Mouse (Mus musculus) WW6 (cell line): ENCODE results near the gene Macrod1.

Experiments used
- DNase-seq: peaks from one replicate; pipeline ENCODE4 v3.0.0-alpha.2; 2013; ENCODE audit warnings: low read depth, low spot score

Gene Macrod1

DNA sequence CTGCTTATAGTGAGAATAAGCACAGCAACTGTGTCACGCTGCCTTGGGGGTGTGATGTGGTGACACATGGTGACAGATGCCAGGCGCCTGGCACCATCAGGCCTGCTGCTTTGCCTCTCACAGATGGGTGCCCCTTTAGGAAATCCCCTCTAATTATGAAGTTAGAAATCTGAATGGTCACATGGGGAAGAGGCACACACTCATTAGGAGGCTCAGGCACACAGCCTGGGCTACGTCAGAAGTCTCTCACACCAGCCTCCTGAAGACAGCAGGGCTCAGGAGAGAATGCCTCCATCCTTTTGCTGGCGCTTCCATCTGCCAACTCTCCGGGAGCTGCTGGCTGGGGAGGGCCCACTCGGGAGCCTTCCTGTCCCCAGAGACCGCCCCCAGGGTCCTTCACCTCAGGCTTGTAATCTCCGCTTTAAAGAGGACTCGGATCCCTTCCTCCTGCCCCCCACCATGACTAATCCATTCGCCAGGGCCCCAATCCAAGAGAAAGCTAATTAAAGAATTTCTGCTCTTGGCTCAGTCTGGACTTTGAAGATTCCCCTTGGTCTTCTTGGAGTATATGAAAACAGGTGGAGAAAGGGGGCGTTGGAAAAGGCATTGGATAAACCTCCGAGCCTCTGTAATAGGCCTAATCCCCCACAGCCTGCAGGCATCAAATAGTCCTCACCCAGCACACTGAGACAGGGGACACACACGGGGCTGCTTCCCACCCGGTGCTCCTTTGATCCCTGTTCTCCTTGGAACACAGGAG lies 26.6 kb downstream of the Macrod1 start:
- DNase-seq = no peak

DNA sequence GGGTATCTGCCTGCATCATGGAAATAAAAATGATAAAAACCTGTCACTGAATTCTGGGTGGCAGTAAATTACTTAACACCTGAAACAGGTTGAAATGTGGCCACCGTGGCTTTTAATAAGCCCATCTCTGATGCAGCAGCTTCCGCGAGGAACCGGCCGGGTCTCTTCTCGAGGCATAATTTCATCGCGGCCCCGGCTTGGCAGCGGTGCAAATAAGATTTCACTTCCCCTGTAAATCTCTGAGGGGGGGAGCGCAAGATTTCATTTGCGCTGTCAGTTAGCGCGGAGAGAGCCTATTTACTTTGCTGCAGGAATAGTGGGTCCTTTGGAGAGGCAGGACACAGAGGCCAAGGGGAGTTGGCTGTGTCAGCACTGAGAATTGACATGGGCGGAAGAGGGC lies 28.1 kb downstream of the Macrod1 start:
- DNase-seq = no peak

DNA sequence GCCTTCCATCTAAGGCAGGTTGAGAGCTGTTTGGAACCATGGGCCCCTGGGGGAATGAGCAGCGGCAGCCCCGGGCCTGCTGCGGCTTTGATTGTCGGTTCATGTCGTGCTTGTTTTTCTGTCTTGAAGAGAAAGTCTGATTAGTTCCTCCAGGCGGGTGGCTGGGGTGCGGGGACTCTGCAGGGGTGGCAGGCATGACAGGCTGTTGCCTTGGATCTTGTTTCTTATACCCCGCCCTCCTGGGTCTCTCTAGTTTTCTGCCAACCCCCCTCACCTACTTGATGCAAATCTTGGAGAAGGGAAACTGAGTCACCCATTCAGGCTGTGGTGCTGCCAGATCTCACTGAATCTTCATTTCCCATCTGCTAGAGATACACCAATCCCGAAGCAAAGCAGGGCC lies 31.9 kb downstream of the Macrod1 start:
- no peak for DNase-seq

DNA sequence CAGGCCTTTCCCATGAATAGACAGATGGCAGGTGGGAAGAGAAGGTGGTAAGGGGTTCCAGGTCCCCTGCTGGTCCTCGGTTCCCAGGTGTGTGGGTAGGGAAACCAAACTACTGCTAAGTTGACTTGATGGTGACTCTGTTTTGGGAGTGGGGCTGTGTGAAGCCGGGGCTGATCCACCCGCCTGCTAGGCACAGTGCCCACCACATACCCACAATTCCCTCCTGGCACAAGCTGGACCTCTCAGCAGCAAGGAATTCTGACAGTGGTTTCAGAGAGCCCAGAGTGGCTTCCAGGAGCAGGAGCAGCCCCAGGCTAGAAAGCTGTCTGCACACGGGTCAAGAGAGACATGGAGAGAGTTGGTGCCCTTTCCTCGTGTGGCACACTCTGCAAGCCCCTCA lies 32.4 kb downstream of the Macrod1 start:
- DNase-seq = no peak

DNA sequence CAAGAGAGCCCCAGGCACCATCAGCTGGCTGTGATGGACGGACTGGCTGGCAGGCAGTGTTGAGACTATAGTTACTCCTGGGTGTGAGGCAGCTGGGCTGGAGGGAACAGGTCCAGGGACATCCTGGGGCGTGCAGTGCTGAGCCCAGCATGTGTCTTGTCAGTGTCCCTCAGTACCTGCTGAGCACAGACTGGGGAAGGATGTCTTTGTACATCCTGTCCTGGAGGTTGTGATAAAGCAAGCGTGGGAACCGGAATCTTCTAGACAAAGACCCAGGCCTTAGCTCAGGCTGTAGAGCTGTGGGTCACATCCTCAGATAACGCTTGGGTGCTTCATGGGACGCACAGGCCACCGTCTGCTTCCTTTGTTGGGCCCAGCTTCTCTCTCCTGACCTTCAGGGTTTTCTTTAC lies 33.2 kb downstream of the Macrod1 start:
- no peak for DNase-seq

DNA sequence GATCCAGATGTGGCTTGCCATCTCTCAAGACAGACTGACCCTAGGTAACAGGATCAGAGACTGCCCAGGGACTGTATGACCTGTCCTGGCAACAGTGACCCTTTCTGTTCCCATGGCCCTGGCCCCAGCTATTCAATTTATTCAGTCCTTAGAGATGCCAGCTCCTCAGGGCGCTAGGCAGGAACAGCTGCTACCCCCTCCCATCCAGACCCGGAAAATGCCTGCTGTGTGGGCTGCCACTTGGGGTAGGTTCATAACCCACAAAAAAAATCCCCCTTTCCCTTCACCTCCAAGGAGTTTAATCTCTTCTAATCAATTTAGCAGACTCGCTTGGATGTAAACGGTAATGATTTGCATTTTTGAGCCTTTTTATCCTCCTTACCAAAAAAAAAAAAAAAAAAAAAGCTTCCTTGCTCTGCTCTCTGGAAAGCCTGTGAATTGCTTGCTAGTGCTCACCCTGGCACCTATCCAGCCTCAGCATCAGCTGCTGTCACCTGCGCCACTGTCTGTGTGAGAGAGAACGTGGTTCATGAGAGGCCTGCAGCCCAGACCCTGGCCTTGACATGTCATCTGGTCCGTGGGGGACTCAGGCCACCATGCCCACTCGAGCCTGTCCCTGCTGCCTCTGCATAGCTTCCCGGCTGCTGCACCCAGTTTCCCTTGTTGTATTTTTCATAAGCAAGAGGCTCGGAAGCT lies 33.9 kb downstream of the Macrod1 start:
- no peak for DNase-seq

DNA sequence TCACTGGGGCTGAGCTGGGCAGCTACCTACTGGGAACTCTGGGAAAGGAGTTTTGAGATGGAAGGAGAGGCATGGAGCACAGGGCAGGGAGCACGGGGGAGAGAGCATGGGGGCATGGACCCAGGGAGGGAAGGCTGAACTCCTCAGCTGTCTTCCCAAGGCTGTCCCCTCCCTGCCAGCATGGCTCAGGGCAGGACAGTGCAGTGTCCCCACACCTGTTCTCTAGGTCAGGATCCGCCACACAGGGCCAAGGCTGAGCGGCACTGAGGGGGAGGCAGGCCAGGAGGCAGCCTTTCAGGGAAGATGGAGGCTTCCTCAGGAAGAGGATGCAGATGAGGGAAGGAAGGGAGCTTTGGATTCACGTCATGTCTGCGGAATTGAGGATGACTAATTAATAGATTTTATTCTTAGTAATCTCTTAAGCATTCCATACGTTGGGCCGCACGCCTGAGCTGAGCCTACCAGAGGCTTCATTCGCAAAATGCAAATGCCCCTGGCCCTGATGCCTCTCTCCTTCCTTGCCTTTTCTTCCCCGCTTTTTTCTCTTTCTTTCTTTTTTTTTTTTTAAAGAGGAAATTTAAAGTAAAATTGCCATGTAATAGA lies 34.9 kb downstream of the Macrod1 start:
- no peak for DNase-seq

DNA sequence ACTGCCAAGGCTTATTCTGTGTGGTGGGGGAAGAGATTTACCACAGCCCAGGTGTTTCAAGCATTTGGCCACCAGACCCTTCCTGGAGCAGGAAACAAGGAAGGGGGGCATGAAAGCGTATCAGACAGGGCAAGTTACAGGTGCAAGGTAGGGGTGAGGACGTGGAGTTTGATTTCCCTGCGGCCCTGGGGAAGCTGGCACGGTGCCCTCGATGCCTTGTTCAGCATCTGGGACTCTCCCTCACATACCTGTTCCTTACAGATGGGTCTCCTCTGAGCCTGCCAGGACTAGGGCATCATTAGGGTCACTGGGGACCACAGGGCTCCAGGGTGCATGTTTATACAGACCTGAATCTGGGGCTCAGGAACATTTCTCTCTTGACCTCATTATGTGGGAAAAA lies 36.1 kb downstream of the Macrod1 start:
- DNase-seq = no peak

DNA sequence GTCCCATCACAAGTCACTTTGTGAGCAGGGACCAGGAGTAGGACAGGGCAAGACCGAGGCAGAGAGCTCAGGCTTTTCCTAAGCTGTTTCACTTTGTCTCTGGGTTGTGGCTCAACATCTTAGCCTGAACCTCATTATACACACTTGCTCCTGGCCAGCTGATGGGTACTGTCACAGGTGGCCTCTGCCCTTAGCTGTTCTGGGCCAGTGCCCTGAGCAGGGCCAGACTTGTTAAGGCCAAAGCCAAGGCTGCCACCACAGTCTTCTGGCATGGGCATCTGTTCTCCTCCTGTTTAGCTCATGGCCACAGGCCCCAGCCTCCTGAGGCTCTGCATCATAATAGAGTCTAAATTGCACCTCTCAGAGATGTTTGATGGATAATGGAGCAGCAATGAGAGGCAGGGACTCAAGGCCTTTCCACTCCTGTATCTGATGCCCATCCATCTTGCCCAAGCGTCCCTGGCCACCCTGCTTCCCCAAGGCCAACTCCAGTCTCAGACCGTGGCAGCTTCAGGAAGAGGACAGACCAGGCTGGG lies 43.1 kb downstream of the Macrod1 start:
- DNase-seq = no peak

DNA sequence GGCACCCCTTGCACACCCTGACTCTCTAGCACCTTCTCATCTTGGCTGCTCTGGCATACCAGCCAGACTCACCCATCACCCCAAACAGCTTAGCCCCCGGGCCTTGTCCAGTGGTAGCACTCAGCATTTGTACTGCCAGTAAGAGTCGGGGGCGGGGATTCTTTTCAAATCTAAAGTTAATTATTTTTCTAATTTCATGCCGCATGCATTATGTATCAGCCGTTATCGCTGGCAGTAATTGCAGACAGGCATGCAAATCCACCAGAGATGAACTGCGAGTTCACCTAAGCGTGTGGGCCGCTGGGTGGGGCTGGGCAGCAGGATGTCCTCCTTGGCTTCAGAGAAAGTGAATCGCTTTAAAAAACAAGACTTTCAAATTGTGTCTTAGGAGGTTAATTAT lies 45.4 kb downstream of the Macrod1 start:
- DNase-seq = no peak

DNA sequence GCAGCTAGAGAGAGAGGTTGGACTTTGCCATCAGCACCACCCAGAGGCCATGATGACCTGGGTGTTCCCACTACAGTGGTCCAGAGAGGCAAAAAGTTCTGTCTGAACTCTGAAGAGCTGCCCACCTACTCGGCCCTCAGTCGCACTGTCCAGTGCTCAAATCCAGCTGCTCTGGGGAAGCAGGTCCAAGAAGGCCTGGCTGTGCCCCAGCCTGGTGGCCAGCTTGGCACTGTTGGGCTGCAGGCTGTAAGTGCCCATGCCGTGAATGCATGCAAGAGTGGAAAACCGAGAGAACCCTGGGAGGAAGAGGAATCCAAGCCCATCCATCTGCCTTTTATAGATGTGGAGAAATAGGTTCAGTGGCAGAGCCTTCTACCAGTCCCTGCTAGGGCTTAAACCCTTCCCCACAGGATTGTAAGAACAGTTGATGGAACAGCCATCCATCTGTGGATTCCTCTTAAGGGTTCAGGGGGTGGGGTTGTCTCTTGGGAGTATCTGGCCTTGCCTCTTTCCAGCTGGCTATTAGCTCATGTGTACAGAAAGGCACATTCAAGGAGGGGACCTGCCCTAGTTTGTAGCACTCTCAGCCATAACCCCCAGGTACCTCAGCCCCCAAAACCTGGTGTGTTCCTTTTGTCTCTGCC lies 46.9 kb downstream of the Macrod1 start:
- no peak for DNase-seq

DNA sequence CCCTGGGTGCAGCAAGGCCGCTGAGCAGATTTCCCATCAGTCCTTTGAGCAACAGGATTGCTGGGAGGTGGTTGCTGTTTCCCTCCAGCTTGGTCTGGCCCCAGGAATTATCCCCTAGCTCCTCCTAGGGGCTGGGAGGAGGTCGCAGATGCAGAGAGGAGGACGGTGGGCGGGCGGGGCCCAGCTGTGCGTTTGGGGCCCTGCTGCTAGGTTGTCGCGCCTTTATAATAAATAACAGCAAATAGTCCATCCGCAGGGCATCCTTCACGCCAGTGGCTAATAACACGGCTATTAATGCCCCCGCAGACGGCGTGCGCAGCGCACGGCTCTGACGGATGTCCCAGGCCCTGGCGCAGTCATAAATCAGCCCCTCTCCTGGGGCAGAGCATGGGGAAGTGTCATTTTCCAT lies 47.4 kb downstream of the Macrod1 start:
- peak; percentile 40 for DNase-seq

DNA sequence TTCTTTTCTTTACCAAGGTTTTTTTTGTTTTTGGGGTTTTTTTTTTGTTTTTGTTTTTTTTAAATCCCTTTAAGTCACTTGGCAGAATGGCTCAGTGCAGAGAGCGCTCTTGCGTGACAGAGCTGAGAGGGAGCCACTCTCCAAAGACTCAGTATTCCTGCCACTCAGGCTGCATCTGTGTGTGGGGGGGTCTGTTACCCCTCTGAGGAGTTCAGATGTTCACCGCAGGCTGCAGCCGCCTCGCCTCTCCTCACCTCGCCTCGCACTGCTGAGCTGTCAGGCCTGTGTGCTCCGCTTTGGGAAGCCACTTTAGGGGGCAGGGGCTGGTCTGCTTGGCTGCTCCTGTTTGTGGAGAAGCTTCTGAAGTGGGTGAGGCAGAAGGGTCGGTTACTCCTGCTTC lies 48.9 kb downstream of the Macrod1 start, which contains the start of gene Flrt1:
TSS of gene Flrt1 (minus strand) at position 186 of the 400 bp plus-strand sequence.
- no peak for DNase-seq

DNA sequence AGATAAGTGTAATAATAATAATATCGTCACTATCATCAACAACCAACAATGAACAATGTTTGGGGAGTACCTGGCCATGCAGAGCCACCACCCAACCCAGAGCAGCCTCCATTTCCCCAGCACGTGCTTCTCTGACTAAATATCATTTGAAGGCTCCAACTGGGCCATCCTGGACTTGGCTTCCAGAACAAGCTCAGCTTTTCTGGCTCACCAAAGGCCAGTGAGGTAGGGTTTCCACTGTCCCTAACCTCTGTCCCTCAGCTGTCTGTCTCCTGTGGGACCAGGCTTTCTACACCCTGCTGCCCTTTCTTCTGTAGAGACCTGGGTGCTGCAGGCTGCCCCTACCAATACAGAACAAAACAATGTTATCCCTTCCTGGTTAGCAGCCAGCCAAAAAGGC lies 50.0 kb downstream of the Macrod1 start:
- no peak for DNase-seq

DNA sequence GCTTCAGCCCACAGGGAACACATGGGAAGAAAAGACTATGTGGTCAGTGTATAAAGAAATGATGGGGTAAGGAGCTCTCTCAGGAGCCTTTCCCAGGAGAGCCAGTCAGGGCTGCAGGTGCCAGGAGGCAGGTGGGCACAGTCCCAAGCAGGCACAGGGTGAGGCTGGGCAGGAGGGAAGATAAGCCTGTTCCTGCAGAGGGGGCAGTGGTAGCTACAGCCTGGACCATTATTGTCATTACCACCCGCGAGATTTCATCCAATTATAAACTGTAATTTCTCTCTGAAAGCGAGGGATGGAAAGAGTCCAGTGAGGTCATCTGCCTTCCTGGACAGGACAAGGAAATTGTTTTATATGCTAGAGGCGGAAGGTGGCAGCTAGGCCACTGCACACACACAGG lies 50.6 kb downstream of the Macrod1 start:
- no peak for DNase-seq

DNA sequence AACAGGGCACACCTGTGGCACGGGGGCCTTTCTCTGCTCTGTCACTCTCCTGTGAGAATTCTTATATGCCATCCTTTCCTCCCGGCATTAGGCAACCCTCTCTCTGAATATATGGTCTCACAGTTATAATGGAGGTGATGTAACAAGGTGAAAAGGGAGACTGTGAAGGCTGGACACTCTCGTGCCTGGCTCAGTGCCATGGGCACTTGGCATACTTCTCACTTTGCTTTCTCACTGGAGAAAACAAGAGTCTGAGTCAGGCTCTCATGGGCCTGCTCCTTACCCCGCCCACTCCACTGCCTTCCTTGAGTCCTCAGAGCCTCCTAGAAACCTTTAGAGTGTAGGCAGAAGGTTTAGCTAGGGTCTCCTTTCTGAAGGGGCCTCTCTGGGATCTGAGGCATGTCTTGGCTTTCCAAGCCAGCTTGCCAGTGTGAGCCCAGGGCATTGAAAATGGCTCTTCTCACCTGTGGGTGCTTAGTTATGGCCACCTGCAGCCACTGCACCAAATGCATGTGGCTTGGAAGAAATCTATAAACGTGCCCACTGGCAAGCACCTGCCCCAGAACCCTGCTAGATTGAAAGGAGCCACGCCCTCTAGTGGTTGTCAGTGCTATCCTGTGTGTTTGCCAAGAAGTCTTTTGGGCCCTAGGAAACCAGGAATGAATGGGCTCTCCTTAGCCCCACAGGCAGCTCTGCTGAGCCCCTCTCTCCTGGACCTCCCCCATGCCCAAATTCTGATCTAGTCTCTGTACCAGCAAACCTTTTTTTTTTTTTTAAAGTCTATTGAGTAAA lies 51.7 kb downstream of the Macrod1 start:
- no peak for DNase-seq

DNA sequence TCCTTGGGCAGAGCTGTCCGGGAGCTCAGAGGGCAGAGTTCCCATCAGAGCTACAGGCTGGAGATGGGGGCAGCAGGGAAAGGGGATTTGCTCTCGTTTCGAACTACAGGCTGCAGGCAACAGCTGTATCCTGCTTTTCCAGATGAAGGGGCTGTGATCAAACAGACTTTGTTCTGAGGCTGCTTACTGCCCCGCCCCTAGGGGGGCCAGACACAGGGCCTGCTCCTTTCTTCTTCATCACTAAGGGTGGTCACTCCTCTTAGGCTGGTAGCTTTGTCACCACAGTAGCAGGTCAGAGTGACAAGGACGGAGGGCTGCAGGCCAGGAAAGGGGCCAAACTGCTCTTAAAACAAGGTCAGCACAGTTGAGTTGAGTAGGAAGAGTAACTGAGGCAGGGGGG lies 53.5 kb downstream of the Macrod1 start:
- no peak for DNase-seq

DNA sequence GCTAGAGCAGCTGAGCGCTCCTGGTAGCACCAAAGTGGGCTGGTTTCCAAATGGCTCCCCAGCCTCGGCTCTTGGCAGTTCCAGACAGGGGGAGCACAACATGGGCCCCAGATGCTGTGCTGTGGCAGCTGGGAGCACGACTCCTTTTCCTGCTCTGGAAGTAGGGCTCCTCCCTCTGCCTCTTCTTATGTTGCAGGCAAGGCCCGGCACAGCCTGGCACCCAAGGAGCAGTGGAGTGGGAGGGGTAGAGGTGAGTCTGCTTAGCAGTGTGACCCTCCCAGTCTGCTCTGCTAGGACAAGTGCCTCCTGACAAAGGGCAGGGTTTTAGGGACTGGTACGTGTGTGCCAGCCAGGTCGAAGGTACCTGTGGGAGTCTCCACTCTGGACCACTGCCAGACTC lies 54.3 kb downstream of the Macrod1 start:
- DNase-seq = no peak

DNA sequence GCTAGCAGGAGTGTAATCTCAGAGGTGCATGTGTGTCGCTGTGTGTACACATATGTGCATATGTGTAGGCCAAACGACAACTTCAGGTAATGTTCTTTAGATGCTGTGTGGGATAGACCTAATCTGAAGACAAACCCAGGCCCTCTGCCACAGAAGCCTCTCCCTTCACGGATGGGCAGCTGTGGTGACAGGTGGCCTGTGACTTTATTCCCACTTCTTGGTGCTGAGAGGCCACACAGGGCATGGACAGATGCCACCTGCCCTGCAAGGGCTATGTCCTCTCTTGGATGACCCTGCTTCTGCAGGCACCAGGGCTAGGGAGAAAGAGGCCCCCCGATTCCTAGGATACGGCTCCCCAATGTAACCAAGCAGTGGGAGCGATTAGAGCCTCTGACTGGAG lies 54.7 kb downstream of the Macrod1 start:
- DNase-seq = no peak

DNA sequence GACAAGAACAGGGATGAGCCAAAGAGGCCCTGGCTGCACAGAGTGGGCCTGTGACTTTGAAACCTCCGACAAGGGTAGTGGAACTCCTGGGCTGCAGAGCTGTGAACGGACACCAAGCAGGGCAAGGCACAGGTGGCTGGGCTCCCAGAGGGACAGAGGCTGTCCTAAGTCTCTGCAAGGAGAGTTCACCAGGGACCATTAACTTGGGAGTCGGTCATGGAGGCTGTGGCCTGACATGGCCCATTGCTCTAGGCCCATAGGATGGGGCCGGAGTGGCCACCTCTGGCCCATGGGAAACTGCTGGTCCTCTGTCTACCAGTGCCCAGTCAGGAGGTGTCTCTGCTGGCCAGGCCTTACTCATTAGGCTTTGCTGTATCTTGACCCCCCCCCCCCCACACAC lies 55.1 kb downstream of the Macrod1 start:
- no peak for DNase-seq

DNA sequence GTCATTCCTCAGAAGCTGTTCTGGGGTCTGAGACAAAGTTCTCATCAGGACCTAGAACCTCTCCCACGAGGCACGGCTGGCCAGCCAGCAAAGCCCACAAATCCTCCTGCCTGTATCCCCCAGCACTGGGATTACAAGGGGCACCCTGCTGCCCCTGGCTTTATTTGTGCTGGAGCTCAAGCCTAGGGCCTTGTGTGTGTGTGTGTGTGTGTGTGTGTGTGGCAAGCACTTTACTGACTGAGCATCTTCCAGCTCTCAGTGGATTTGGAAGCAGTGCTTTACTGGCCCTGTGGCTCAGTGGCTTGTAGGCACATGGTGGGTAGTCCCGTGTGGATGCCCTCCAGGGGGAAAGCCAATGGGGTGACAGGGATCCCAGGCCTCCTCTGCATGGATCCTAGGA lies 56.0 kb downstream of the Macrod1 start:
- no peak for DNase-seq
